Mouse (Mus musculus): Measurements from ENCODE around the gene Sp2.

- no peak for TF ChIP-seq ELF1 (IDR thresholded peaks at IDR 0.05; ENCODE audit: low read depth, low read length)
- TF ChIP-seq TCF12 (IDR thresholded peaks at IDR 0.05; ENCODE audit: low read depth, low read length), result no peak
- no peak for TF ChIP-seq ZC3H11A (IDR thresholded peaks at IDR 0.05; ENCODE audit: low read depth, low read length)
- TF ChIP-seq SIN3A (IDR thresholded peaks at IDR 0.05; ENCODE audit: low read length), result no peak
- TF ChIP-seq CTCF (conservative IDR thresholded peaks at IDR 0.05 in 1 of 2, IDR thresholded peaks at IDR 0.05 in 1 of 2; ENCODE audit: low read depth in 2 of 2, low read length in 2 of 2), result no peak
- TF ChIP-seq GABPA (IDR thresholded peaks at IDR 0.05; ENCODE audit: insufficient replicate concordance, low read depth, low read length), result no peak
- TF ChIP-seq ZKSCAN1 (IDR thresholded peaks at IDR 0.05; ENCODE audit: borderline replicate concordance, low read depth, low read length), result no peak
- no peak for TF ChIP-seq MAZ (IDR thresholded peaks at IDR 0.05; ENCODE audit: low read depth, low read length)
- TF ChIP-seq MAFK (IDR thresholded peaks at IDR 0.05; ENCODE audit: insufficient replicate concordance, low read length), result no peak
- TF ChIP-seq NELFE (IDR thresholded peaks at IDR 0.05; ENCODE audit: low read depth, low read length), result no peak
- no peak for TF ChIP-seq JUND (conservative IDR thresholded peaks at IDR 0.05; ENCODE audit: low read depth, low read length)
- no peak for TF ChIP-seq CHD1 (IDR thresholded peaks at IDR 0.05; ENCODE audit: low read depth, low read length)
Measured at GRCm38 (mm10) chr11:96968476-96968875, 14.3 kb downstream of the Sp2 start.

Data from CH12.LX (cell line).